Mouse (Mus musculus) gonadal fat pad, adult 2 months (tissue): Measurements from ENCODE around the gene Gpn3. TPM values are rescaled to one million over a fixed set of nuclear protein-coding genes. Genes with fewer than 3 reads are reported as not detected.

Source experiments
- DNase-seq: peaks from one replicate; pipeline ENCODE4 v3.0.0-alpha.2; 2012; ENCODE audit warnings: low read depth
- polyA plus RNA-seq: library from polyadenylated mRNA; depleted of rRNA; stranded (reverse); fragments of >200 nt; gene quantifications from 2 replicates; pipeline ENCODE4 v1.2.3, GENCODE M21; 2012; rRNA removed

Gpn3 gene
- polyA plus RNA-seq, 1 experiment = 28.2 TPM

- DNase-seq = no peak
These were observed 49.8 kb downstream of the Gpn3 start, which contains the start of gene Anapc7 for GRCm38 (mm10) chr5:122421271-122422068. Gene Anapc7, plus strand, starts transcription at chr5:122421693.

- DNase-seq = peak; percentile 54
These were observed 50.6 kb downstream of the Gpn3 start for GRCm38 (mm10) chr5:122422071-122422964.

GRCm38 (mm10) chr5:122423083-122423482 is 51.4 kb downstream of the Gpn3 start:
- DNase-seq = no peak

GRCm38 (mm10) chr5:122425550-122425949 is 53.9 kb downstream of the Gpn3 start:
- no peak for DNase-seq

- no peak for DNase-seq
These were observed 58.5 kb downstream of the Gpn3 start for GRCm38 (mm10) chr5:122430036-122430775.

GRCm38 (mm10) chr5:122431221-122431620 is 59.5 kb downstream of the Gpn3 start:
- no peak for DNase-seq

Other genes with a start within 250 kb of the Gpn3 start
- 0.41 and 0.69 TPM in 2 replicates for gene Ccdc63, start 231.1 kb upstream of the Gpn3 start, polyA plus RNA-seq
- gene Ppp1cc, start 213.6 kb upstream of the Gpn3 start, polyA plus RNA-seq = 97.8 and 104 TPM in 2 replicates
- gene Hvcn1, start 165.1 kb upstream of the Gpn3 start, polyA plus RNA-seq = 20.6 and 38.3 TPM in 2 replicates
- 44.4 and 46.7 TPM in 2 replicates for gene Tctn1, start 107.4 kb upstream of the Gpn3 start, polyA plus RNA-seq
- 20.0 and 20.4 TPM in 2 replicates for gene Pptc7, start 87.5 kb upstream of the Gpn3 start, polyA plus RNA-seq
- 12.3 and 12.7 TPM in 2 replicates for gene Rad9b, start 17.6 kb upstream of the Gpn3 start, polyA plus RNA-seq
- 100 and 102 TPM in 2 replicates for gene Vps29, start 17.5 kb upstream of the Gpn3 start, polyA plus RNA-seq
- gene Fam216a, start 488 bp downstream of the Gpn3 start, polyA plus RNA-seq = 24.1 and 28.9 TPM in 2 replicates
- 188 and 195 TPM in 2 replicates for gene Arpc3, start 20.0 kb downstream of the Gpn3 start, polyA plus RNA-seq
- 26.3 and 29.8 TPM in 2 replicates for gene Anapc7, start 49.8 kb downstream of the Gpn3 start, polyA plus RNA-seq
- 97.9 and 146 TPM in 2 replicates for gene Atp2a2, start 130.3 kb downstream of the Gpn3 start, polyA plus RNA-seq
- gene Ift81, start 242.6 kb downstream of the Gpn3 start, polyA plus RNA-seq = 3.8 and 5.1 TPM in 2 replicates